Mouse (Mus musculus) lung, adult 2 months (tissue): Measurements from ENCODE around the gene Gif.

Experiments
- CTCF ChIP-seq: fragments of 200-500 bp; IDR thresholded peaks from 2 replicates; pipeline ENCODE4 v1.5.1; 2011; ENCODE audit warnings: mild to moderate bottlenecking, low read length, control low read depth; ENCODE audit not compliant: insufficient read depth
- POLR2A ChIP-seq: fragments of 200-500 bp; IDR thresholded peaks from 2 replicates; pipeline ENCODE4 v1.6.1; 2011; ENCODE audit warnings: low read depth, mild to moderate bottlenecking, control low read depth, low read length, borderline replicate concordance; ENCODE audit errors: extremely low read depth

- TF ChIP-seq CTCF (no peak), POLR2A (no peak)
Measured at GRCm38 (mm10) chr19:11769257-11769920, 22.0 kb downstream of the Gif start.
